Mouse (Mus musculus) erythroblast, embryonic 14.5 days (primary cell): Measurements from ENCODE around the gene Hlf. TPM values are rescaled to one million over a fixed set of nuclear protein-coding genes. Genes with fewer than 3 reads are reported as not detected.

Experiments used
- H3K27me3 ChIP-seq: 2 replicates; pipeline ENCODE4 v1.6.1; 2012; ENCODE audit warnings: inconsistent platforms; ENCODE audit not compliant: control insufficient read depth
- H3K36me3 ChIP-seq: 2 replicates; pipeline ENCODE4 v1.6.1; 2012; ENCODE audit warnings: mild to moderate bottlenecking, inconsistent platforms; ENCODE audit not compliant: control insufficient read depth
- H3K4me1 ChIP-seq: 2 replicates; pipeline ENCODE4 v1.6.1; 2012; ENCODE audit warnings: inconsistent platforms; ENCODE audit not compliant: control insufficient read depth
- H3K4me3 ChIP-seq: replicated peaks from 2 replicates; pipeline ENCODE3; 2012; ENCODE audit warnings: moderate library complexity, mild to moderate bottlenecking, inconsistent platforms
- H3K9me3 ChIP-seq: 2 replicates; pipeline ENCODE4 v1.6.1; 2012; ENCODE audit warnings: low read length, inconsistent platforms, mixed read lengths; ENCODE audit not compliant: control insufficient read depth
- GATA1 ChIP-seq: IDR thresholded peaks from 2 replicates; pipeline ENCODE4 v1.6.1; 2012; ENCODE audit warnings: low read length, inconsistent platforms, mixed read lengths
- TAL1 ChIP-seq: IDR thresholded peaks from 3 replicates; pipeline ENCODE4 v1.6.1; 2012; ENCODE audit warnings: low read length, inconsistent platforms, mixed read lengths
- polyA plus RNA-seq: library from polyadenylated mRNA; stranded (reverse); fragments of >175 nt; gene quantifications from 2 replicates; pipeline ENCODE4 v1.2.3, GENCODE M21; 2012

The Hlf gene
- polyA plus RNA-seq, 1 experiment = 0.01 TPM

- no peak overlapping the region for H3K4me3 ChIP-seq
- H3K27me3 ChIP-seq = no peaks in the 10 kb centered on the region
- H3K9me3 ChIP-seq = no peaks in the 10 kb centered on the region
- no peaks in the 10 kb centered on the region for H3K36me3 ChIP-seq
- no peak for TF ChIP-seq GATA1
- TF ChIP-seq TAL1 = no peak
- no peaks in the 10 kb centered on the region for H3K4me1 ChIP-seq
Measured at GRCm38 (mm10) chr11:90292766-90293165, 97.9 kb downstream of the Hlf start.

- Histone ChIP-seq H3K4me1 (no peaks in the 10 kb centered on the region), H3K27me3 (no peaks in the 10 kb centered on the region), H3K4me3 (no peak overlapping the region), H3K9me3 (no peaks in the 10 kb centered on the region), H3K36me3 (no peaks in the 10 kb centered on the region)
- TF ChIP-seq GATA1 = no peak
- no peak for TF ChIP-seq TAL1
Measured at GRCm38 (mm10) chr11:90291156-90291555, 99.5 kb downstream of the Hlf start.

GRCm38 (mm10) chr11:90286550-90287154 lies 104.0 kb downstream of the Hlf start:
- Histone ChIP-seq H3K4me3 (no peak overlapping the region), H3K27me3 (no peaks in the 10 kb centered on the region), H3K36me3 (no peaks in the 10 kb centered on the region), H3K4me1 (no peaks in the 10 kb centered on the region), H3K9me3 (no peaks in the 10 kb centered on the region)
- TF ChIP-seq TAL1 (no peak), GATA1 (no peak)

Other genes starting within 250 kb of the Hlf start
- gene Gm45716, start 203.2 kb downstream of the Hlf start, polyA plus RNA-seq = 0.04 and 0.09 TPM in 2 replicates
- gene Mmd, start 141.4 kb downstream of the Hlf start, polyA plus RNA-seq = 0.04 TPM in 2 replicates
- 0.13 and 0.15 TPM in 2 replicates for gene Stxbp4, start 247.2 kb upstream of the Hlf start, polyA plus RNA-seq
- 3.3 and 3.7 TPM in 2 replicates for gene Cox11, start 247.3 kb upstream of the Hlf start, polyA plus RNA-seq